Mouse (Mus musculus) spleen, postnatal 0 days (tissue): ENCODE results near the gene Purb. TPM values are rescaled to one million over a fixed set of nuclear protein-coding genes. Genes with fewer than 3 reads are reported as not detected.

Experiments
- polyA plus RNA-seq: library from polyadenylated mRNA; unstranded; fragments of >200 nt; fragmentation: Nextera tagmentation; extraction: Ambion mirVana; gene quantifications from 2 replicates; pipeline ENCODE4 v1.2.1, GENCODE M21; 2015

The Purb gene
- polyA plus RNA-seq: 14.9 and 15.9 TPM in 2 replicates

GRCm38 (mm10) chr11:6475867-6476484 lies at the start of gene Purb:
Gene Purb (minus strand): TSS chr11:6475917.

GRCm38 (mm10) chr11:6520507-6521173 lies 44.9 kb upstream of the Purb start, which contains the start of gene Myo1g:
Gene Myo1g (minus strand): TSS chr11:6520965.

GRCm38 (mm10) chr11:6444077-6444853 lies 31.5 kb downstream of the Purb start, which contains the start of gene H2afv:
Gene H2afv (minus strand): TSS chr11:6444443.

Other genes with a start within 250 kb of the Purb start
- not detected in 2 replicates for gene Npc1l1, start 245.8 kb downstream of the Purb start, polyA plus RNA-seq
- 46.5 and 49.6 TPM in 2 replicates for gene Ddx56, start 208.1 kb downstream of the Purb start, polyA plus RNA-seq
- gene Tmed4, start 201.0 kb downstream of the Purb start, polyA plus RNA-seq: 34.5 and 40.6 TPM in 2 replicates
- 61.0 and 61.5 TPM in 2 replicates for gene Ogdh, start 184.3 kb downstream of the Purb start, polyA plus RNA-seq
- 8.8 and 9.6 TPM in 2 replicates for gene Zmiz2, start 86.8 kb downstream of the Purb start, polyA plus RNA-seq
- 3,022 and 3,125 TPM in 2 replicates for gene Ppia, start 60.5 kb downstream of the Purb start, polyA plus RNA-seq
- 244 and 272 TPM in 2 replicates for gene H2afv, start 31.5 kb downstream of the Purb start, polyA plus RNA-seq
- gene Myo1g, start 45.0 kb upstream of the Purb start, polyA plus RNA-seq: 17.6 and 25.2 TPM in 2 replicates
- gene Ccm2, start 71.0 kb upstream of the Purb start, polyA plus RNA-seq: 57.7 and 66.8 TPM in 2 replicates
- 7.0 and 8.1 TPM in 2 replicates for gene Nacad, start 130.1 kb upstream of the Purb start, polyA plus RNA-seq
- gene Tbrg4, start 150.2 kb upstream of the Purb start, polyA plus RNA-seq: 33.9 and 34.8 TPM in 2 replicates
- 0.24 TPM in 1 of 2 replicates, not detected in the other for gene Wap, start 162.7 kb upstream of the Purb start, polyA plus RNA-seq
- 4.5 and 4.8 TPM in 2 replicates for gene Ramp3, start 182.6 kb upstream of the Purb start, polyA plus RNA-seq